Mouse (Mus musculus) T-helper 17 cell (primary cell): ENCODE data around the gene Mdfi.

ENCODE experiments used
- in situ Hi-C, 2 experiments: fragments of 300-600 bp; cut with MboI, MseI; formaldehyde crosslinking; loops; 1 replicate in 1 of 2; 2 replicates in 1 of 2; pipeline ENCODE4 v1.15.1; 2025; ENCODE audit warnings: high pct_unique_total_duplicates in 2 of 2

Mdfi gene

GRCm38 (mm10) chr17:47767081-47767455 lies 67.4 kb downstream of the Mdfi start:
- in situ Hi-C loops: no loop called here

- in situ Hi-C loops: no loop called here
Measured at GRCm38 (mm10) chr17:47766407-47767043, 68.0 kb downstream of the Mdfi start.

GRCm38 (mm10) chr17:47765986-47766385 lies 68.5 kb downstream of the Mdfi start:
- in situ Hi-C loops: no loop called here
